Mouse (Mus musculus) adrenal gland, postnatal 4 days (tissue): ENCODE measurements around the gene Fam162a. TPM values are rescaled to one million over a fixed set of nuclear protein-coding genes. Genes with fewer than 3 reads are reported as not detected.
"Not testable (repeated sequence)": the region's sequence is repeated elsewhere in the genome, so short reads cannot be mapped to it uniquely, and the experiment has no call there.

Experiments used
- DNase-seq, 2 experiments: peaks; one replicate each; pipeline ENCODE4 v3.0.0; 2021 to 2022; ENCODE audit warnings: low spot score in 2 of 2, mixed read lengths in 2 of 2
- total RNA-seq, 2 experiments: library from RNA; stranded (reverse); gene quantifications; 2 replicates each; pipeline ENCODE4 v1.2.3; 2021

The Fam162a gene
- total RNA-seq, 2 experiments from 2014 or later, result 142 to 143 TPM

DNA sequence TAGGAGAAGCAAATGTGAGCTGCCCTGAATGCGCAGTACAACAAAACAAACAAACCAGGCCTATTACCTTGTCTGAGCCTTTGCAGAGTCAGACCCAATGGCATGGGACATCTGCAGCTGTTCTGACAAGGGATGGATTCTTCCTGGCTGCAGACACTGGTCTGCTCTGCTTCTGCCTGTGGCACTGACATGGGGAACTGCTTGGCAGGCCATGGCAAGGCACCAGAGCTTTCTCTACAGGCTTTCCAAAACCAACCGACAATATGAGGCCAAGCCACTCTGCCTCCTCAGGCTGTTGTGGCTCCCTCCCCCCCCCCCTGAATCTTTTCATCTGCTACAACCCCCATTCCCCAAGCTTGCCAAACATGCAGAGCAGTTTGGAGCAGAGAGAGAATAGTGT is 8.1 kb downstream of the Fam162a start:
- no peak for DNase-seq

GRCm38 (mm10) chr16:36062534-36062933 is 8.9 kb downstream of the Fam162a start:
- not testable (repeated sequence) for DNase-seq

DNA sequence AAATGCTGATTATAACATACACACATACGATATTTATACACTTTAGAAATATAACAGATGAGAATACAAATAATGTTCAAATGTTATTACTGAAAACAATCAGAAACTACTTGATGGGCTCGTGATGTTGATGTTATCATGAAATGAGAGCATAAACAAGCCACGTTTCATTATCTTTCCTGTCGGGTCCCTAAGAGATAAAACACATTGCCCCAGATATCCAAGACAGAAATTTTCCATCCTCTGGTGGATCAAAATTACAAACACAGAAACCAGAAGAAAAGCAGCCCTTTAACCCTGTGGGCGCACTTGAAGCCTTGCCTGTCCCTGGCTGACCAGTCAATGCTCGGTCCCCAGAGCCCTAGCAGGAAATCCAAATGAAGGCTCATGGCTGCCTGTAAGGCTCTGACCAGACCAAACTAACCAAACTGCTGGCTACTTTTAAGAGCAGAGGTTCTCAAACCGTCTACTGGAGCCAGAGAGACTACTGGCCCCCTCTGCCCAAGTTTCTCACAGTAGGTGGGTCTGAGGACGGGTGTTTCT is 13.4 kb downstream of the Fam162a start:
- no peak for DNase-seq

DNA sequence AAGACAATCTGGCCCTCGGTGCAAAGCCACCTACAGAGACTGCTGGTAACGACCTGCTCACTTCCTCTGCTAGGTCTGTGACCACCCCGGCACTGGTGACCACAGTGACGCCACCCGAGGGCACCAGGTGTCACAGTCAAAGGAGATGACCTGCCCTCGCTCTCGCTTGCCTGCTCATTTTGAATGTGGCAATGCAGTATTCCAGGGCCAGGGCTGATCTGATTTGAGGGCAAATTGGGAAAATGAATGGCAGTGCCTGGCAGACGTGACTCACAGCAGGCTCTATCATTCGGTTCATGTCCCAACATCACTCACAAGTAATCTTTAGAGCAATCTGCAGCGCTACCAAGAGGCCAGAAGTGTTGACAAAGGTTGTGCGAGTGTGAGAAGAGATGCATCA is 15.0 kb downstream of the Fam162a start:
- no peak for DNase-seq

- no peak for DNase-seq
These were observed 16.5 kb downstream of the Fam162a start for GRCm38 (mm10) chr16:36054920-36055319.

DNA sequence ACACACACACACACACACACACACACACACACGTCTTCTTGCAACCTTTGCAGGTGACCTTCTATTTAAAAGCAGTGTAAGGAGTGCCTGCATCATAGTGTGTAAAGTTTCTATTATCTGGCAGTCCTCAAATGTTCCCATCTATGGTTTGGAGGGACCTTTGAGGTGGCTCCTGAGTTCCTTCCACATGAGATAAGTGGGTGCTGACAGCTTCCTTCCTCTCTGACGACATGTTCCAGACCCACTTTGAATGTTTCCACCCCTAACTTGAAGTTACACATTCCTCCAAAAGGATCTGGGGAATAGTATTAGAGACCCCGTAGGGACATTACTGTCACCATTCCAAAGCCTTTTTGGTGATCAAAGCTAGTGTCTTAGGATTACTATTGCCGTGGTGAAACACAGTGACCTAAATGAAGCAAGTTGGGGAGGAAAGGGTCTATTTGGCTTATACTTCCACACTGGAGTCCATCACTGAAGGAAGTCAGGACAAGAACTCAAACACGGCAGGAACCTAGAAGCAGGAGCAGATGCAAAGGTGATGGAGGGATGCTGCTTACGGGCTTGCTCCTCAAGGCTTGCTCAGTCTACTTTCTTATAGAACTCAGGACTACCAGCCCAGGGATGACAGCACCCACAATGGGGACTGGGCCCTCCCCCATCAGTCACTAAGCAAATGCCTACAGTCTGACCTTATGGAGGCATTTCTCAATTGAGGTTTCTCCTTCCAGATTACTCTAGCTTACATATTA is 17.7 kb downstream of the Fam162a start:
- DNase-seq, result no peak

- no peak for DNase-seq
These were observed 19.9 kb downstream of the Fam162a start for GRCm38 (mm10) chr16:36051491-36051890.

DNA sequence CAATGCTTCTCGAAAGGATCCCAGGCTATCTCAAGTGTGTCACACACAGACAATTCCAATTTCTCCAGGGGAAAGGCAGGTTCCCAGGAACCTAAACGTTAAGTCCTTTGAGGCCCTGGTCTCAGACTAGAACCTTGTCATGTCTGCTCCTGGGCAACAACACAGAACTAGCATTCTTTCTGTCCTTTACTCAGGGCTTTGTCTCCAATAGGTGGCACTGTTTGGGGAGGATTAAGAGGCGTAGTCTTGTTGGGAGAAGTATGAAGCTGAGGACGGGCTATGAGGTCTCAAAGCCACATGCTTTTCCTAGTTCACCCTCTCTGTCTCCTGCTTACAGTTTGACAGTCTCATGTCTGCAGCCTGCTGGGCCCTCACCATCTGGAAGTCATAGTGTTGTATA is 23.9 kb downstream of the Fam162a start:
- no peak for DNase-seq

GRCm38 (mm10) chr16:36043964-36044363 is 27.4 kb downstream of the Fam162a start:
- no peak for DNase-seq

DNA sequence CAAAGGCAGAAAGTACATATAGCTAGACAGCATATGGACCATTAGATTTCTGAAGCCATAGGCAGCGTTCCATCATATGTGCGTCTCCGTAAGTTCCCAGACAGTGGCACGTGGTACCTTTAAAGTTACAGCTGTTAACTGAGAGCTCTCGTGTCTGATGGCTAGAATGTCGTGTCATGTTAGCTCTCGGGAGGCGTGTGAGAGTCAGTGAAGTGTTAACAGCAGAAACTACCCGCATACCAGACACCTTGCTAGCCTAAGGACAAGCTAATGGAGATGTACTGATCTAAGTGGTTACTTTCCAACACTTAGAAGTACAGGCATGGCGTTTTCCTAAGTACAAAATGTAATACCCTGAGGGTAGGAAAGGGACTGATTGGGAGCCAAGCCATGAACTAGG is 28.3 kb downstream of the Fam162a start:
- no peak for DNase-seq

GRCm38 (mm10) chr16:36041625-36042020 is 29.8 kb downstream of the Fam162a start:
- DNase-seq, result no peak

- DNase-seq, result peak; percentile 51 to 80
These were observed 30.5 kb downstream of the Fam162a start, which contains the start of gene Wdr5b for GRCm38 (mm10) chr16:36040640-36041624. TSS of gene Wdr5b (plus strand) at chr16:36041190.

DNA sequence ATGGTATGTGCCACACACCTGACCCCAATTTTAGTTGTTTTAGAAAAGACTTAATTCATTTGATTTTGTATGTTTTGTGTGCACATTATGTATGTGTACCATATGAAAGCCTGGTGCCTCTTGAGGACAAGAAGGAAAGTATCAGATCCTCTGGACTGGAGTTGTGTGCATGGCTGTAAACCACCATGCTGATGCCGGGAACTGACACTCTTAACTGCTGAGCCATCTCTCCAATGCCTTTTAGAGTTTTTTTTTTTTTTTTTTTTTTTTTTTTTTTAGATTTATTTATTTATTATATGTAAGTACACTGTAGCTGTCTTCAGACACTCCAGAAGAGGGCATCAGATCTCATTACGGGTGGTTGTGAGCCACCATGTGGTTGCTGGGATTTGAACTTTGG is 43.3 kb downstream of the Fam162a start:
- DNase-seq, result not testable (repeated sequence)

GRCm38 (mm10) chr16:36016335-36016734 is 55.1 kb downstream of the Fam162a start:
- no peak for DNase-seq

DNA sequence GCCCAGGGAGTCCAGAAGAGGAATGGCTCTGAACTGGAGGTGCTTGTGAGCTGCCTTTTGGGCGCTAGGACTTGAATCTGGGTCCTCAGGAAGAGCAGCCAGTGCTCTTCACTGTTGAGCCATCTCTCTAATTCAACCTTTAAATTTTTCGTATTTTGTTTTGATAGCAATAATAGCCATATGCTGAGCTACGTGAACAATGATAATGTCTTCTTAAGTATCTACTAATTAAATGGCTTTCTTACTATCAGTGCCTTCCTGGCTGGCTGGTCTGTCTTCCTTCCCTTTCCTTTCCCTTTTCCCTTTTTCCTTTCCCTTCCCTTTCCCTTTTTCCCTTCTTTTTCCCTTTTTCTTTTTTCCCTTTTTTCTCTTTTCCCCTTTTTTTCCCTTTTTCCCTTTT is 63.0 kb downstream of the Fam162a start:
- DNase-seq, result no peak

GRCm38 (mm10) chr16:35998852-35999251 is 72.5 kb downstream of the Fam162a start:
- not testable (repeated sequence) for DNase-seq

Other genes with a start within 250 kb of the Fam162a start
- 10 to 100 TPM; 10.8 to 11.1 TPM for gene Parp14, start 200.1 kb downstream of the Fam162a start, total RNA-seq
- 10 to 100 TPM; 17.7 to 18.4 TPM for gene Parp9, start 133.1 kb downstream of the Fam162a start, total RNA-seq
- 10 to 100 TPM in 1 of 2 experiments, 1 to 10 TPM in 1; 9.4 to 12.4 TPM for gene Dtx3l, start 132.4 kb downstream of the Fam162a start, total RNA-seq
- gene Kpna1, start 92.8 kb downstream of the Fam162a start, total RNA-seq, result 10 to 100 TPM; 49.9 to 58.6 TPM
- 1 to 10 TPM; 7.4 to 9.3 TPM for gene Wdr5b, start 30.4 kb downstream of the Fam162a start, total RNA-seq
- gene Ccdc58, start 91 bp upstream of the Fam162a start, total RNA-seq, result 10 to 100 TPM; 67.8 to 69.9 TPM
- not detected for gene Csta1, start 59.6 kb upstream of the Fam162a start, total RNA-seq
- gene Stfa2l1, start 85.2 kb upstream of the Fam162a start, total RNA-seq, result 10 to 100 TPM; 14.2 to 44.8 TPM
- gene Gm5483, start 112.6 kb upstream of the Fam162a start, total RNA-seq, result 10 to 100 TPM; 18.3 to 52.8 TPM
- gene Gm5416, start 138.8 kb upstream of the Fam162a start, total RNA-seq, result not detected
- 1 to 10 TPM; 1.6 to 9.7 TPM for gene 2010005H15Rik, start 149.9 kb upstream of the Fam162a start, total RNA-seq
- gene Stfa1, start 205.4 kb upstream of the Fam162a start, total RNA-seq, result 10 to 100 TPM; 28.2 to 83.6 TPM